Mouse (Mus musculus) limb, embryonic 10.5 days (tissue): ENCODE data around the gene Gba. TPM values are rescaled to one million over a fixed set of nuclear protein-coding genes. Genes with fewer than 3 reads are reported as not detected.

ENCODE experiments used
- DNase-seq: peaks from one replicate; pipeline ENCODE4 v3.0.0-alpha.2; 2017; ENCODE audit warnings: low spot score
- H3K27ac ChIP-seq: fragments of 300-500 bp; sonication (generic); 2 replicates; pipeline ENCODE4 v1.5.1; 2016; ENCODE audit warnings: mild to moderate bottlenecking
- H3K27me3 ChIP-seq: fragments of 300-500 bp; sonication (generic); 2 replicates; pipeline ENCODE4 v1.6.1; 2016; ENCODE audit warnings: low read depth, mild to moderate bottlenecking; ENCODE audit not compliant: poor library complexity, severe bottlenecking
- H3K36me3 ChIP-seq: fragments of 300-500 bp; sonication (generic); 2 replicates; pipeline ENCODE4 v1.6.1; 2016; ENCODE audit warnings: mild to moderate bottlenecking, moderate library complexity
- H3K4me1 ChIP-seq: fragments of 300-500 bp; sonication (generic); 2 replicates; pipeline ENCODE4 v1.6.1; 2016
- H3K4me3 ChIP-seq: fragments of 300-500 bp; sonication (generic); 2 replicates; pipeline ENCODE4 v1.5.1; 2016; ENCODE audit warnings: mild to moderate bottlenecking, moderate library complexity
- H3K9me3 ChIP-seq: fragments of 300-500 bp; sonication (generic); replicated peaks from 2 replicates; pipeline ENCODE4 v1.6.1; 2016; ENCODE audit warnings: mild to moderate bottlenecking
- WGBS: fragments of 180-500 bp; shearing (Covaris S2); methylation state at CpG from one replicate; pipeline ENCODE4 v1.1.7; 2016; 5-methylcytosine and 5-hydroxymethylcytosine counted together
- polyA plus RNA-seq: library from polyadenylated mRNA; unstranded; fragments of >200 nt; fragmentation: Nextera tagmentation; extraction: Ambion mirVana; gene quantifications from 2 replicates; pipeline ENCODE4 v1.2.1, GENCODE M21; 2016

The Gba gene
- polyA plus RNA-seq, 1 experiment from 2014 or later = 34.9 TPM

GRCm38 (mm10) chr3:89166945-89167344 lies 35.8 kb upstream of the Gba start:
- H3K4me3 ChIP-seq = 0 out of 2 replicates have a peak overlapping the region, but pooled peaks have one; percentile 13
- WGBS = 96% methylated on average over 19 of the region's 19 CpGs

GRCm38 (mm10) chr3:89174844-89175243 lies 27.9 kb upstream of the Gba start:
- Histone ChIP-seq H3K36me3 (peaks cover 79% of the 10 kb centered on the region), H3K27me3 (no peaks in the 10 kb centered on the region), H3K4me3 (no peak overlapping the region), H3K9me3 (no peaks in the 10 kb centered on the region), H3K27ac (no peak overlapping the region), H3K4me1 (peaks cover 17% of the 10 kb centered on the region)
- DNase-seq = no peak
- 96% methylated on average over 11 of the region's 11 CpGs for WGBS

More at GRCm38 (mm10) chr3:89166945-89167344, 35.8 kb upstream of the Gba start:
- Histone ChIP-seq H3K27me3 (no peaks in the 10 kb centered on the region), H3K4me1 (peaks cover 25% of the 10 kb centered on the region), H3K9me3 (no peaks in the 10 kb centered on the region), H3K36me3 (peaks cover 62% of the 10 kb centered on the region), H3K27ac (no peak overlapping the region)
- peak; percentile 26 for DNase-seq

GRCm38 (mm10) chr3:89175544-89175943 lies 27.2 kb upstream of the Gba start:
- Histone ChIP-seq H3K4me3 (no peak overlapping the region), H3K27ac (no peak overlapping the region), H3K36me3 (peaks cover 79% of the 10 kb centered on the region), H3K27me3 (no peaks in the 10 kb centered on the region), H3K9me3 (no peaks in the 10 kb centered on the region), H3K4me1 (peaks cover 17% of the 10 kb centered on the region)
- WGBS = 93% methylated on average over 10 of the region's 10 CpGs
- DNase-seq = no peak

GRCm38 (mm10) chr3:89176421-89176820 lies 26.3 kb upstream of the Gba start:
- no peak for DNase-seq
- Histone ChIP-seq H3K27me3 (no peaks in the 10 kb centered on the region), H3K27ac (no peak overlapping the region), H3K36me3 (peaks cover 80% of the 10 kb centered on the region), H3K4me1 (peaks cover 17% of the 10 kb centered on the region), H3K9me3 (no peaks in the 10 kb centered on the region), H3K4me3 (0 out of 2 replicates have a peak overlapping the region, but pooled peaks have one; percentile 75)
- 85% methylated on average over 7 of the region's 7 CpGs for WGBS

- H3K36me3 ChIP-seq = peaks cover 80% of the 10 kb centered on the region
- WGBS = under 1% methylated on average over 43 of the region's 43 CpGs
- H3K4me3 ChIP-seq = peak within 1 kb of the TSS; percentile 75
- DNase-seq = peak; percentile 97
- no peaks in the 10 kb centered on the region for H3K27me3 ChIP-seq
- peaks cover 22% of the 10 kb centered on the region for H3K4me1 ChIP-seq
- no peaks in the 10 kb centered on the region for H3K9me3 ChIP-seq
- peak within 1 kb of the TSS; percentile 85 for H3K27ac ChIP-seq
These were observed 25.3 kb upstream of the Gba start, which contains the start of gene Scamp3 for GRCm38 (mm10) chr3:89177242-89178106. TSS of gene Scamp3 (plus strand) at chr3:89177473.

DNA sequence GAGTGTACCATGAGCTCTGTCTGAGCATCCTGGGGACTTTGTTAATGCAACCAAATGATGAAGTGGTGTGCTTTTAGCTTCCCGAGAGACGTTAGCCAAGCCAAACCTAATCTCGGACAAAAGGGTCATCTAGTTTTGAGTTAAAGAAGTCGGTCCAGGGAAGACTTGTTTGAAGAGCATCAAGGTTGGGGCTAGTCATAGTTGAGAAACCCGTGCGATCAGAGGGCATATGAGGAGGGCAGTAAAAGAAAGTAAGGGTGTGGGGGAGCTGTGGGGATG lies 24.7 kb upstream of the Gba start:
- no peaks in the 10 kb centered on the region for H3K27me3 ChIP-seq
- DNase-seq = no peak
- H3K9me3 ChIP-seq = no peaks in the 10 kb centered on the region
- peak overlapping the region; percentile 75 for H3K4me3 ChIP-seq
- peaks cover 27% of the 10 kb centered on the region for H3K4me1 ChIP-seq
- H3K27ac ChIP-seq = peak overlapping the region; percentile 85
- H3K36me3 ChIP-seq = peaks cover 78% of the 10 kb centered on the region
- WGBS = 11% methylated on average over 6 of the region's 6 CpGs

DNA sequence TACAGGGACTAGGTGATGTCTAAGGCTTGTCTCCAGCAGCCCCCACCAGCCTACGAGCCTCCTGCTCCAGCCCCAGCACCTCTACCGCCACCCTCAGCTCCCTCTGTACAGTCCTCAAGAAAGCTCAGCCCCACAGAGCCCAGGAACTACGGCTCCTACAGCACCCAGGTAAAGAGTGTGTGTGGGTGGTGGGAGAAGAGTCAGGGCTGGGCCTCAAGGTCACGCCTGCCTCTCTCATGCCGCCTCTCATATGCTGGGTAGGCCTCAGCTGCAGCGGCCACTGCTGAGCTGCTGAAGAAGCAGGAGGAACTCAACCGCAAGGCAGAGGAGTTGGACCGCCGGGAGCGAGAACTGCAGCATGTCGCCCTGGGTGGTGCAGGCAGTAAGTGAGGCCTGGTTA lies 23.7 kb upstream of the Gba start:
- H3K9me3 ChIP-seq = no peaks in the 10 kb centered on the region
- no peak for DNase-seq

GRCm38 (mm10) chr3:89181749-89182500 lies 20.8 kb upstream of the Gba start:
- WGBS = 89% methylated on average over 27 of the region's 27 CpGs
- Histone ChIP-seq H3K27me3 (no peaks in the 10 kb centered on the region), H3K4me3 (no peak overlapping the region), H3K4me1 (peaks cover 61% of the 10 kb centered on the region), H3K36me3 (peaks cover 48% of the 10 kb centered on the region), H3K9me3 (no peaks in the 10 kb centered on the region), H3K27ac (no peak overlapping the region; the same call in 1 of the 2 replicates)
- no peak for DNase-seq

More for the DNA sequence above, 23.7 kb upstream of the Gba start:
- WGBS = 95% methylated on average over 11 of the region's 11 CpGs
- peaks cover 68% of the 10 kb centered on the region for H3K36me3 ChIP-seq
- no peaks in the 10 kb centered on the region for H3K27me3 ChIP-seq
- no peak overlapping the region for H3K27ac ChIP-seq
- H3K4me3 ChIP-seq = peak overlapping the region; percentile 23; the same call in 1 of the 2 replicates
- peaks cover 37% of the 10 kb centered on the region for H3K4me1 ChIP-seq

GRCm38 (mm10) chr3:89182531-89183057 lies 20.1 kb upstream of the Gba start:
- no peaks in the 10 kb centered on the region for H3K9me3 ChIP-seq
- peak overlapping the region; percentile 86 for H3K27ac ChIP-seq
- H3K4me1 ChIP-seq = peaks cover 66% of the 10 kb centered on the region
- DNase-seq = no peak
- peaks cover 55% of the 10 kb centered on the region for H3K36me3 ChIP-seq
- WGBS = 40% methylated on average over 7 of the region's 7 CpGs
- no peaks in the 10 kb centered on the region for H3K27me3 ChIP-seq
- peak overlapping the region; percentile 57 for H3K4me3 ChIP-seq

GRCm38 (mm10) chr3:89183058-89183958 lies 19.4 kb upstream of the Gba start, which contains the start of gene Fam189b:
TSS of gene Fam189b (plus strand) at chr3:89183143.
- Histone ChIP-seq H3K9me3 (no peaks in the 10 kb centered on the region), H3K4me1 (peaks cover 67% of the 10 kb centered on the region), H3K36me3 (peaks cover 62% of the 10 kb centered on the region), H3K27me3 (no peaks in the 10 kb centered on the region), H3K27ac (peak within 1 kb of the TSS; percentile 86), H3K4me3 (peak within 1 kb of the TSS; percentile 57)
- DNase-seq = peak; percentile 89
- WGBS = 7% methylated on average over 39 of the region's 39 CpGs

- peaks cover 60% of the 10 kb centered on the region for H3K4me1 ChIP-seq
- DNase-seq = no peak
- peaks cover 66% of the 10 kb centered on the region for H3K36me3 ChIP-seq
- no peaks in the 10 kb centered on the region for H3K27me3 ChIP-seq
- no peaks in the 10 kb centered on the region for H3K9me3 ChIP-seq
- 82% methylated on average over 6 of the region's 6 CpGs for WGBS
- peak overlapping the region; percentile 57 for H3K4me3 ChIP-seq
- H3K27ac ChIP-seq = peak overlapping the region; percentile 86
These were observed 18.8 kb upstream of the Gba start for GRCm38 (mm10) chr3:89183959-89184315.

DNA sequence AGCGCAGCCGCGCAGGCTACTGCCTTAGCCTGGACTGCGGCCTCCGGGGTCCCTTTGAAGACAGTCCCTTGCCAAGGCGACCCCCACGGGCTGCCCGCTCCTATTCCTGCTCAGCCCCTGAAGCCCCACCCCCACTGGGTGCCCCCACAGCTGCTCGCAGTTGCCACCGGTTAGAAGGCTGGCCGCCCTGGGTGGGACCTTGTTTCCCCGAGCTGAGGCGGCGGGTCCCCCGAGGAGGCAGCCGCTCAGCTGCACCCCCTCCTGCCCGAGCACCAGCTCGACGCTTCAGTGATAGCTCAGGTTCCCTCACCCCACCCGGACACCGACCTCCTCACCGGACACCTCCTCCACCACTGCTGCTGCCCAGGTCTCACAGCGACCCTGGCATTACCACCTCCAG lies 15.5 kb upstream of the Gba start:
- H3K27ac ChIP-seq = peak overlapping the region; percentile 10; the same call in 1 of the 2 replicates
- 51% methylated on average over 23 of the region's 23 CpGs for WGBS
- DNase-seq = no peak

More for the DNA sequence above, 15.5 kb upstream of the Gba start:
- Histone ChIP-seq H3K4me1 (peaks cover 55% of the 10 kb centered on the region), H3K4me3 (no peak overlapping the region), H3K36me3 (peaks cover 34% of the 10 kb centered on the region), H3K9me3 (no peaks in the 10 kb centered on the region), H3K27me3 (no peaks in the 10 kb centered on the region)
